Mouse (Mus musculus): ENCODE results near the gene Tlx3. TPM values are rescaled to one million over a fixed set of nuclear protein-coding genes. Genes with fewer than 3 reads are reported as not detected.

Tlx3 gene
- total RNA-seq, 2 experiments from 2014 or later = not detected

- ATAC-seq (replicated peaks; ENCODE audit: low FRiP score, poor library complexity, severe bottlenecking) = no peak
Observed at GRCm38 (mm10) chr11:33154459-33154858, 48.9 kb downstream of the Tlx3 start.

- ATAC-seq (replicated peaks; ENCODE audit: low FRiP score, poor library complexity, severe bottlenecking) = no peak
Observed at GRCm38 (mm10) chr11:33152997-33153396, 50.4 kb downstream of the Tlx3 start.

- no peak for ATAC-seq (replicated peaks; ENCODE audit: low FRiP score, poor library complexity, severe bottlenecking)
Observed at GRCm38 (mm10) chr11:33151780-33152145, 51.6 kb downstream of the Tlx3 start.

- ATAC-seq (replicated peaks; ENCODE audit: low FRiP score, poor library complexity, severe bottlenecking) = no peak
Observed at GRCm38 (mm10) chr11:33151128-33151779, 52.1 kb downstream of the Tlx3 start.

Other genes with a start within 250 kb of the Tlx3 start
- gene Fgf18, start 56.2 kb downstream of the Tlx3 start, total RNA-seq (2015; ENCODE audit: low replicate concordance) = not detected in 2 replicates
- 0.51 TPM in 1 of 2 replicates, not detected in the other for gene Fgf18, start 56.2 kb downstream of the Tlx3 start, total RNA-seq (2017; ENCODE audit: low replicate concordance)
- gene Npm1, start 40.4 kb downstream of the Tlx3 start, total RNA-seq (2015; ENCODE audit: low replicate concordance) = 400 and 410 TPM in 2 replicates
- 381 and 412 TPM in 2 replicates for gene Npm1, start 40.4 kb downstream of the Tlx3 start, total RNA-seq (2017; ENCODE audit: low replicate concordance)
- not detected in 2 replicates for gene Gm12117, start 73.1 kb upstream of the Tlx3 start, total RNA-seq (2015; ENCODE audit: low replicate concordance)
- not detected in 2 replicates for gene Gm12117, start 73.1 kb upstream of the Tlx3 start, total RNA-seq (2017; ENCODE audit: low replicate concordance)

All from erythroid progenitor cell, adult 5-6 weeks (primary cell).